Mouse (Mus musculus): ENCODE results near the gene Taf11. TPM values are rescaled to one million over a fixed set of nuclear protein-coding genes. Genes with fewer than 3 reads are reported as not detected.

Gene Taf11
- polyA plus RNA-seq, 1 experiment from 2014 or later = 81.0 TPM

DNA sequence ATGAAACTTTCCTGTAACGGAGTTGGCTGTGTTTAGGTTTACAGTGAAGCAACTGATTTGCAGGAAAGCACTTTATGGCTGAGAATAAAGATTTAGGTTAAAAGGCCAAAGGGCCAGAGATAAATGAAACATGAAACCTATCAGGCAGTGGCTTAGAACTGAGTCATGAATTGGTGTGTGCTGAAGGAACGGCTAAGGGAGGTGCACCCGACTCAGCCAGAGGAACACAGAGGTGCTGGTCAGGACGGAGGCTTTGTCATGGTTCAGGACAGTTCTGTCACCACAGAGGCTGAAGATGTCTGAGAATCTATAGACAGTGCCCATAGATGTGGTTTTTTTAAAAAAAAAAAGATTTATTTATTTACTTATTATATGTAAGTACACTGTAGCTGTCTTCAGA lies 5.1 kb upstream of the Taf11 start:
- Histone ChIP-seq H3K9ac (no peak overlapping the region), H3K27me3 (no peaks in the 10 kb centered on the region)

GRCm38 (mm10) chr17:27911371-27911770 lies 1.7 kb upstream of the Taf11 start:
- no peak for ATAC-seq (ENCODE audit: low FRiP score, low read depth)
- H3K27ac ChIP-seq = no peak overlapping the region
- no peaks in the 10 kb centered on the region for H3K9me3 ChIP-seq
- H3K36me3 ChIP-seq = peaks cover 14% of the 10 kb centered on the region; the same call in 1 of the 2 replicates
- H3K9ac ChIP-seq = no peak overlapping the region
- H3K4me2 ChIP-seq (replicated peaks) = 0 out of 2 replicates have a peak overlapping the region, but pooled peaks have one; percentile 81
- no peaks in the 10 kb centered on the region for H3K27me3 ChIP-seq
- H3K4me3 ChIP-seq = 0 out of 2 replicates have a peak overlapping the region, but pooled peaks have one; percentile 7
- WGBS = 87% methylated on average over 7 of the region's 7 CpGs
- H3K4me1 ChIP-seq = peaks cover 27% of the 10 kb centered on the region

More for the DNA sequence above, 5.1 kb upstream of the Taf11 start:
- H3K4me1 ChIP-seq = peaks cover 22% of the 10 kb centered on the region
- no peak overlapping the region for H3K4me3 ChIP-seq
- no peak overlapping the region for H3K27ac ChIP-seq
- H3K9me3 ChIP-seq = no peaks in the 10 kb centered on the region
- peaks cover 14% of the 10 kb centered on the region; the same call in 1 of the 2 replicates for H3K36me3 ChIP-seq
- WGBS = 74% methylated on average over 4 of the region's 4 CpGs
- no peak overlapping the region for H3K4me2 ChIP-seq (replicated peaks)
- no peak for ATAC-seq (ENCODE audit: low FRiP score, low read depth)

GRCm38 (mm10) chr17:27908888-27909621 lies 589 bp downstream of the Taf11 start, which contains the start of gene Anks1:
Anks1 (plus strand) TSS chr17:27909306.
- H3K9ac ChIP-seq = peak within 1 kb of the TSS; percentile 92
- H3K27me3 ChIP-seq = no peaks in the 10 kb centered on the region
- peaks cover 35% of the 10 kb centered on the region for H3K4me1 ChIP-seq
- H3K36me3 ChIP-seq = peaks cover 24% of the 10 kb centered on the region
- WGBS = under 1% methylated on average over 57 of the region's 78 CpGs
- peak within 1 kb of the TSS; percentile 90 for H3K27ac ChIP-seq
- peak within 1 kb of the TSS; percentile 81 for H3K4me2 ChIP-seq (replicated peaks)
- peak; percentile 88 for ATAC-seq (ENCODE audit: low FRiP score, low read depth)
- no peaks in the 10 kb centered on the region for H3K9me3 ChIP-seq
- peak within 1 kb of the TSS; percentile 95 for H3K4me3 ChIP-seq

DNA sequence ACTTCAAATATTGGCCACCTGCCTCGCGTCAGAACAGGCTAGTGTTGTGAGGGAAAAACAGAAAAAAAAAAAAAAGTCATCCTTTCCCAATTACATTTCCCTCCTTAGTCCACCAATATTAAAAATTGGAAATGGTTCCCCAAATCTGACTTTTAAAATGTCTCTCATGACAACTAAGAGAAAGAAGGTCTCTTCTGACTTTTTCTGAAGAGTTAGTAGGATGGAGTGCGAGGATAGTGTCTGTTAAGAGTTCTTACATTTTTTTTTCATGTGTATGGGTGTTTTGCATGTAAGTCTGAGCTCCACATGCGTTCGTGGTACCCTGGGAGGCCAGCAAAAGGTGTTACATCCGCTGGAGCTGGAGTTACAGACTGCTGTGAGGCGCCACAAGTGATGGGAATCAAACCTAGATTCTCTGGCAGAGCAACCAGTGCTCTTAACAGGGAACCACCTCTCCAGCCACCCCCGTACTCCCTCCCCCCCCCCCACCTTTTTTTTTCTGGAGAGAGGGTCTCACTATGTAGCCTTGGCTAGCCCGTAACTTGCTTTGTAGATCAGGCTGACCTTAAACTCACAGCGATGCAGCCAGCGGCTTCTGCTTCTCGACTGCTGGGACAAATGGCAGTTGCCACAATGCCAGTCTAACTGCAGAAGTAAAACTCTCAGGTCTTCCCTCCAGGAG lies 1.3 kb downstream of the Taf11 start:
- peak overlapping the region; percentile 92 for H3K9ac ChIP-seq
- WGBS = under 1% methylated on average over 12 of the region's 12 CpGs
- H3K4me2 ChIP-seq (replicated peaks) = peak overlapping the region; percentile 81
- peak overlapping the region; percentile 90 for H3K27ac ChIP-seq
- peaks cover 25% of the 10 kb centered on the region for H3K36me3 ChIP-seq
- H3K4me3 ChIP-seq = peak overlapping the region; percentile 95
- ATAC-seq (ENCODE audit: low FRiP score, low read depth) = 0 out of 2 replicates have a peak, but pooled peaks have one; percentile 1
- no peaks in the 10 kb centered on the region for H3K9me3 ChIP-seq
- peaks cover 35% of the 10 kb centered on the region for H3K4me1 ChIP-seq
- H3K27me3 ChIP-seq = no peaks in the 10 kb centered on the region

DNA sequence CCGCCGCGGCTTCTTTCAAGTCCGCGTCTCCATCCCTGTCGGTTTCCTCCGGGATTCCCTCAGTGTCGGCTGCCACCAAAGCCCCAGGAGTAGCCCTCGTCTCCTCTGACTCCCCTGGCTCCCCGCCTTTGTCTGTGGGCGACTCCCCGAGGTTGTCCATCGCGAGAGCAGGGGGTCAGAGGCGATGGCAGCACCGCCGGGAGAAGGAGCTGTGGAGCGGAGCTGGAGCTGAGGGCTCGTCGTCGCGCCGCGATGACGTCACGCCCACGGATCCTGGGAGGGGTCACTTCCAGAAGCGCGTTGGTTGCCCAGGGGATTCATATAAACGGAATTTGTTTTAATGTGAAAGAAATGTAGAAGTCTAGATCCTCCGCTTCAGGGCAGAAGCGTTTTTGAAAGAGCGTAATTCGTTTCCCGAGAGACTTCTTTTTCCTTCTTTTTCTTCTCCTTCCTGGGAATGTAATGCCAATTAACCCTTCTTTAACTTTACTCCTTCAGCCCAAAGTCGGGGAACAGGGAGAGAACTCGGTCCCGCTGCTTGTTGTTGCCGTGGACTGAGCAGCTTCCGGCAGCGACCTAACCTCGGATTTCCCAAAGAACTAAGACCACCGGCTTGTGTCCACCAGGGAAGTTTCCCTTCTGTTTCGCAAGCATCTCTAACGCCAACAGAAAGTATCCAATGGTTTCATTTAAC lies 2.0 kb downstream of the Taf11 start:
- H3K27me3 ChIP-seq = no peaks in the 10 kb centered on the region
- H3K4me2 ChIP-seq (replicated peaks) = peak overlapping the region; percentile 81
- peaks cover 28% of the 10 kb centered on the region for H3K36me3 ChIP-seq
- WGBS = under 1% methylated on average over 45 of the region's 45 CpGs
- peak overlapping the region; percentile 90; the same call in 1 of the 2 replicates for H3K27ac ChIP-seq
- no peaks in the 10 kb centered on the region for H3K9me3 ChIP-seq
- peak overlapping the region; percentile 95 for H3K4me3 ChIP-seq
- peaks cover 35% of the 10 kb centered on the region for H3K4me1 ChIP-seq
- peak overlapping the region; percentile 89 for H3K9ac ChIP-seq
- peak; percentile 42; the same call in 1 of the 2 replicates for ATAC-seq (ENCODE audit: low FRiP score, low read depth)

GRCm38 (mm10) chr17:27886499-27887210 lies 23.0 kb downstream of the Taf11 start:
- H3K36me3 ChIP-seq = peaks cover 90% of the 10 kb centered on the region
- no peak overlapping the region for H3K27ac ChIP-seq
- WGBS = 85% methylated on average over 19 of the region's 19 CpGs
- H3K4me3 ChIP-seq = no peak overlapping the region
- ATAC-seq (ENCODE audit: low FRiP score, low read depth) = no peak
- H3K4me2 ChIP-seq (replicated peaks) = no peak overlapping the region
- no peaks in the 10 kb centered on the region for H3K9me3 ChIP-seq
- no peaks in the 10 kb centered on the region for H3K4me1 ChIP-seq
- no peak overlapping the region for H3K9ac ChIP-seq
- H3K27me3 ChIP-seq = no peaks in the 10 kb centered on the region

GRCm38 (mm10) chr17:27883994-27884393 lies 25.6 kb downstream of the Taf11 start:
- H3K27me3 ChIP-seq = no peaks in the 10 kb centered on the region
- peaks cover 91% of the 10 kb centered on the region for H3K36me3 ChIP-seq
- no peak overlapping the region for H3K9ac ChIP-seq
- H3K4me2 ChIP-seq (replicated peaks) = no peak overlapping the region
- no peak overlapping the region for H3K4me3 ChIP-seq
- H3K4me1 ChIP-seq = no peaks in the 10 kb centered on the region
- H3K27ac ChIP-seq = no peak overlapping the region
- WGBS = 94% methylated on average over 6 of the region's 6 CpGs
- no peaks in the 10 kb centered on the region for H3K9me3 ChIP-seq
- no peak for ATAC-seq (ENCODE audit: low FRiP score, low read depth)

GRCm38 (mm10) chr17:27883129-27883528 lies 26.5 kb downstream of the Taf11 start:
- Histone ChIP-seq H3K36me3 (peaks cover 94% of the 10 kb centered on the region), H3K9ac (no peak overlapping the region), H3K27me3 (no peaks in the 10 kb centered on the region), H3K4me2 (replicated peaks) (no peak overlapping the region), H3K9me3 (no peaks in the 10 kb centered on the region), H3K4me1 (no peaks in the 10 kb centered on the region), H3K27ac (no peak overlapping the region), H3K4me3 (no peak overlapping the region)
- 92% methylated on average over 8 of the region's 8 CpGs for WGBS
- no peak for ATAC-seq (ENCODE audit: low FRiP score, low read depth)

GRCm38 (mm10) chr17:27881518-27881917 lies 28.1 kb downstream of the Taf11 start:
- H3K27me3 ChIP-seq = no peaks in the 10 kb centered on the region
- H3K4me3 ChIP-seq = no peak overlapping the region
- H3K27ac ChIP-seq = no peak overlapping the region
- peaks cover 86% of the 10 kb centered on the region for H3K36me3 ChIP-seq
- H3K9ac ChIP-seq = no peak overlapping the region
- no peak overlapping the region for H3K4me2 ChIP-seq (replicated peaks)
- no peak for ATAC-seq (ENCODE audit: low FRiP score, low read depth)
- WGBS = 65% methylated on average over 11 of the region's 11 CpGs
- H3K9me3 ChIP-seq = no peaks in the 10 kb centered on the region
- H3K4me1 ChIP-seq = no peaks in the 10 kb centered on the region

DNA sequence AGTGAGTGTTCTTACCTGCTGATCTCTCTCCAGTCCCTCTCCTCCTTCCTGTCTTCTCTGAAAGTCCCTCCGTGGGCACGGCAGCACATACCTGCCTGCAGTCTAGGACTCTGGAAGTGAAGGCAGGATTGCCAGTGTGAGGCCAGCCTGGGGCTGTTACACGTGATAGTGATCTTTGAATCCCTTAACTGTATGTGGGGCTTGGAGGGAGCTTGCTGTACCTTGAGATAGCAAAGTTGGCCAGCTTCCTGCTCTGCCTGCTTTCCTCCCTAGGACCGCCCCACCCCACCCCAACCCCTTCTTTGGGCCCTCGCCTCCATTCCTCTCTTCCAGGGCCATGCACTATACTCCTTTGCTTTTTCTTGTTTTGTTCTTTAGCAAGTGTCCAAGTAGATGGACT lies 35.1 kb downstream of the Taf11 start:
- no peak for ATAC-seq (ENCODE audit: low FRiP score, low read depth)
- WGBS = 71% methylated on average over 5 of the region's 5 CpGs
- H3K4me3 ChIP-seq = no peak overlapping the region
- H3K9ac ChIP-seq = no peak overlapping the region
- no peak overlapping the region for H3K27ac ChIP-seq
- no peaks in the 10 kb centered on the region for H3K27me3 ChIP-seq
- no peaks in the 10 kb centered on the region for H3K4me1 ChIP-seq
- no peak overlapping the region for H3K4me2 ChIP-seq (replicated peaks)
- H3K36me3 ChIP-seq = peaks cover 26% of the 10 kb centered on the region
- no peaks in the 10 kb centered on the region for H3K9me3 ChIP-seq

GRCm38 (mm10) chr17:27873583-27873982 lies 36.1 kb downstream of the Taf11 start:
- no peak overlapping the region for H3K9ac ChIP-seq

More at GRCm38 (mm10) chr17:27873583-27873982, 36.1 kb downstream of the Taf11 start:
- H3K4me3 ChIP-seq = no peak overlapping the region
- no peaks in the 10 kb centered on the region for H3K9me3 ChIP-seq
- WGBS = 61% methylated on average over 3 of the region's 3 CpGs
- H3K36me3 ChIP-seq = peaks cover 19% of the 10 kb centered on the region
- H3K4me1 ChIP-seq = no peaks in the 10 kb centered on the region
- H3K27ac ChIP-seq = no peak overlapping the region
- no peaks in the 10 kb centered on the region for H3K27me3 ChIP-seq
- ATAC-seq (ENCODE audit: low FRiP score, low read depth) = no peak
- no peak overlapping the region for H3K4me2 ChIP-seq (replicated peaks)
